Mouse (Mus musculus) ES-Bruce4 (cell line): Measurements from ENCODE around the gene Slc47a2.

Experiments
- CTCF ChIP-seq: IDR thresholded peaks from one replicate; pipeline ENCODE4 v1.8.1; 2011; ENCODE audit warnings: low read depth, low read length
- EP300 ChIP-seq: IDR thresholded peaks from 2 replicates; pipeline ENCODE4 v1.6.1; 2011; ENCODE audit warnings: low read depth, low read length; ENCODE audit not compliant: insufficient read depth
- POLR2A ChIP-seq: IDR thresholded peaks from one replicate; pipeline ENCODE4 v1.8.1; 2011; ENCODE audit warnings: low read length; ENCODE audit not compliant: insufficient read depth

GRCm38 (mm10) chr11:61368668-61369067 lies 26.0 kb upstream of the Slc47a2 start:
- TF ChIP-seq CTCF (no peak), POLR2A (no peak), EP300 (no peak)
